Mouse (Mus musculus) stomach, postnatal 0 days (tissue): ENCODE measurements around the gene Ndufaf2. TPM values are rescaled to one million over a fixed set of nuclear protein-coding genes. Genes with fewer than 3 reads are reported as not detected.

ENCODE experiments used
- ATAC-seq: fragments of 200-750 bp; cut with Nextera tagmentation; 2 replicates; pipeline ENCODE4 v1.8.0; 2017; ENCODE audit not compliant: low FRiP score, low TSS enrichment
- DNase-seq: peaks from one replicate; pipeline ENCODE4 v3.0.0-alpha.2; 2016; ENCODE audit warnings: low spot score
- H3K27ac ChIP-seq: fragments of 300-500 bp; sonication (generic); replicated peaks from 2 replicates; pipeline ENCODE4 v1.5.1; 2014; ENCODE audit warnings: mild to moderate bottlenecking, control low read depth
- H3K27me3 ChIP-seq: fragments of 300-500 bp; sonication (generic); 2 replicates; pipeline ENCODE4 v1.6.1; 2014; ENCODE audit warnings: low read length; ENCODE audit not compliant: control insufficient read depth, insufficient read depth
- H3K36me3 ChIP-seq: fragments of 300-500 bp; sonication (generic); 2 replicates; pipeline ENCODE4 v1.6.1; 2014; ENCODE audit warnings: low read length, mixed read lengths; ENCODE audit not compliant: control insufficient read depth, insufficient read depth
- H3K4me1 ChIP-seq: fragments of 300-500 bp; sonication (generic); replicated peaks from 2 replicates; pipeline ENCODE4 v1.6.1; 2014; ENCODE audit warnings: antibody characterized with exemption; ENCODE audit not compliant: control insufficient read depth, insufficient read depth
- H3K4me2 ChIP-seq: fragments of 300-500 bp; sonication (generic); replicated peaks from 2 replicates; pipeline ENCODE4 v1.6.1; 2014; ENCODE audit warnings: low read depth, mild to moderate bottlenecking, control low read depth, moderate library complexity
- H3K4me3 ChIP-seq: fragments of 300-500 bp; sonication (generic); 2 replicates; pipeline ENCODE4 v1.5.1; 2014; ENCODE audit warnings: low read depth, low read length, control low read depth
- H3K9ac ChIP-seq: fragments of 300-500 bp; sonication (generic); 2 replicates; pipeline ENCODE4 v1.6.1; 2014; ENCODE audit warnings: mild to moderate bottlenecking, low read length, control low read depth, mixed read lengths
- H3K9me3 ChIP-seq: fragments of 300-500 bp; sonication (generic); 2 replicates; pipeline ENCODE4 v1.6.1; 2016; ENCODE audit warnings: low read length; ENCODE audit not compliant: control insufficient read depth
- CTCF ChIP-seq: IDR thresholded peaks from 2 replicates; pipeline ENCODE4 v1.5.1; 2016; ENCODE audit warnings: antibody characterized with exemption, low read depth, mild to moderate bottlenecking, moderate library complexity
- EP300 ChIP-seq: optimal IDR thresholded peaks from 2 replicates; pipeline ENCODE3; 2016; ENCODE audit warnings: antibody characterized with exemption
- WGBS: fragments of 180-500 bp; shearing (Covaris S2); extraction: QIAGEN DNeasy Blood & Tissue Kit; methylation state at CpG from one replicate; pipeline ENCODE4 v1.1.7; 2014; 5-methylcytosine and 5-hydroxymethylcytosine counted together
- polyA plus RNA-seq: library from polyadenylated mRNA; unstranded; fragments of >200 nt; fragmentation: Nextera tagmentation; extraction: Ambion mirVana; gene quantifications from 2 replicates; pipeline ENCODE4 v1.2.1, GENCODE M21; 2015

Gene Ndufaf2
- polyA plus RNA-seq, 1 experiment from 2014 or later, result 44.9 TPM

DNA sequence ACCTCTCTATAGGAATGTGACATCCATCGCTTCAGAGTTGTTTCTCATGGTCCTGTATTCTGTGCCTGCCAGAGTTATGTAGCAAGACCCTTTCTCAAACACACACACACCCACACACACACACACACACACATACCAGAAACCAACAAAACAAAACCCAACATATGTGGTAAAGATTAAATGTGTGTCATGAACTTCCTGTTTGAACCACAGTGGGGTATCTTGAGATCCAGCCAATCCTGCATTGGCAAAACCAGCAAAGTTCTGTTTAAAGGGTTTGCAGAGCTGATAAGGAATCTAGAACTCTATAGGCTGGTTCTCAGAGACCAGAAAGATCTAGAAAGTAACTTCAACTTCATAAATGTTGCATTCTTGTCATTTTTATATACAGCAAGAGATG is 11.6 kb upstream of the Ndufaf2 start:
- no peak overlapping the region for H3K9ac ChIP-seq
- no peak for TF ChIP-seq CTCF
- TF ChIP-seq EP300, result no peak
- H3K4me2 ChIP-seq, result no peak overlapping the region
- H3K9me3 ChIP-seq, result no peaks in the 10 kb centered on the region
- ATAC-seq (no peak), DNase-seq (no peak)
- H3K36me3 ChIP-seq, result 0 out of 2 replicates have a peak, but pooled peaks cover 5% of the 10 kb centered on the region
- no peaks in the 10 kb centered on the region for H3K4me1 ChIP-seq
- H3K4me3 ChIP-seq, result no peak overlapping the region
- H3K27ac ChIP-seq, result no peak overlapping the region
- no peaks in the 10 kb centered on the region for H3K27me3 ChIP-seq
- 94% methylated on average over 1 of the region's 1 CpGs for WGBS

- H3K27ac ChIP-seq, result no peak overlapping the region
- WGBS, result 91% methylated on average over 3 of the region's 3 CpGs
- no peak overlapping the region for H3K9ac ChIP-seq
- ATAC-seq (no peak), DNase-seq (no peak)
- no peak overlapping the region for H3K4me3 ChIP-seq
- H3K27me3 ChIP-seq, result no peaks in the 10 kb centered on the region
- no peaks in the 10 kb centered on the region for H3K4me1 ChIP-seq
- no peaks in the 10 kb centered on the region; the same call in 1 of the 2 replicates for H3K36me3 ChIP-seq
- TF ChIP-seq CTCF (no peak), EP300 (no peak)
- no peaks in the 10 kb centered on the region for H3K9me3 ChIP-seq
- no peak overlapping the region for H3K4me2 ChIP-seq
Measured at GRCm38 (mm10) chr13:108164621-108165020, 6.2 kb upstream of the Ndufaf2 start.

GRCm38 (mm10) chr13:108163912-108164311 is 5.5 kb upstream of the Ndufaf2 start:
- TF ChIP-seq EP300, result no peak
- no peak for TF ChIP-seq CTCF
- no peak overlapping the region for H3K9ac ChIP-seq
- H3K4me3 ChIP-seq, result no peak overlapping the region
- H3K27me3 ChIP-seq, result no peaks in the 10 kb centered on the region
- 92% methylated on average over 9 of the region's 9 CpGs for WGBS
- H3K4me1 ChIP-seq, result no peaks in the 10 kb centered on the region
- no peak for DNase-seq
- H3K4me2 ChIP-seq, result no peak overlapping the region
- no peak overlapping the region for H3K27ac ChIP-seq
- no peaks in the 10 kb centered on the region for H3K9me3 ChIP-seq
- H3K36me3 ChIP-seq, result no peaks in the 10 kb centered on the region; the same call in 1 of the 2 replicates
- ATAC-seq, result no peak

- TF ChIP-seq CTCF, result peak; percentile 67
- no peak for TF ChIP-seq EP300
- no peak overlapping the region for H3K27ac ChIP-seq
- H3K4me3 ChIP-seq, result no peak overlapping the region
- WGBS, result 51% methylated on average over 7 of the region's 7 CpGs
- no peak overlapping the region for H3K9ac ChIP-seq
- no peaks in the 10 kb centered on the region for H3K4me1 ChIP-seq
- ATAC-seq (no peak), DNase-seq (no peak)
- no peaks in the 10 kb centered on the region for H3K27me3 ChIP-seq
- no peaks in the 10 kb centered on the region; the same call in 1 of the 2 replicates for H3K36me3 ChIP-seq
- no peak overlapping the region for H3K4me2 ChIP-seq
- no peaks in the 10 kb centered on the region for H3K9me3 ChIP-seq
Measured at GRCm38 (mm10) chr13:108159963-108160362, 1.5 kb upstream of the Ndufaf2 start.

- no peak for TF ChIP-seq EP300
- no peak for TF ChIP-seq CTCF
- Histone ChIP-seq H3K36me3 (no peaks in the 10 kb centered on the region; the same call in 1 of the 2 replicates), H3K4me2 (peak overlapping the region; percentile 80), H3K27me3 (no peaks in the 10 kb centered on the region), H3K27ac (no peak overlapping the region), H3K4me3 (peak overlapping the region; percentile 88), H3K9ac (peak overlapping the region; percentile 67), H3K4me1 (no peaks in the 10 kb centered on the region), H3K9me3 (no peaks in the 10 kb centered on the region)
- no peak for DNase-seq
- ATAC-seq, result no peak
- WGBS, result 6% methylated on average over 8 of the region's 8 CpGs
Measured at GRCm38 (mm10) chr13:108159241-108159575, 785 bp upstream of the Ndufaf2 start.

- H3K27ac ChIP-seq, result 0 out of 2 replicates have a peak overlapping the region, but pooled peaks have one; percentile 24
- DNase-seq (peak; percentile 17), ATAC-seq (no peak)
- no peak for TF ChIP-seq EP300
- 3% methylated on average over 41 of the region's 42 CpGs for WGBS
- peak overlapping the region; percentile 88 for H3K4me3 ChIP-seq
- peak overlapping the region; percentile 80 for H3K4me2 ChIP-seq
- no peaks in the 10 kb centered on the region for H3K9me3 ChIP-seq
- H3K9ac ChIP-seq, result peak overlapping the region; percentile 67
- H3K27me3 ChIP-seq, result no peaks in the 10 kb centered on the region
- H3K36me3 ChIP-seq, result no peaks in the 10 kb centered on the region; the same call in 1 of the 2 replicates
- no peaks in the 10 kb centered on the region for H3K4me1 ChIP-seq
Measured at GRCm38 (mm10) chr13:108157732-108158464, 525 bp downstream of the Ndufaf2 start.
